Mouse (Mus musculus) embryo, embryonic 10 days (tissue): Measurements from ENCODE around the gene Atp8b5.

Experiments used
- DNase-seq: peaks from one replicate; pipeline ENCODE4 v3.0.0-alpha.2; 2015; ENCODE audit warnings: low spot score

The Atp8b5 gene

GRCm38 (mm10) chr4:43383246-43384082 lies 116.5 kb downstream of the Atp8b5 start:
- DNase-seq = no peak

- no peak for DNase-seq
Measured at GRCm38 (mm10) chr4:43384083-43384460, 117.1 kb downstream of the Atp8b5 start.

- no peak for DNase-seq
Measured at GRCm38 (mm10) chr4:43384541-43384940, 117.6 kb downstream of the Atp8b5 start.

GRCm38 (mm10) chr4:43386932-43387331 lies 120.0 kb downstream of the Atp8b5 start:
- no peak for DNase-seq

- no peak for DNase-seq
Measured at GRCm38 (mm10) chr4:43389390-43389789, 122.4 kb downstream of the Atp8b5 start.

- no peak for DNase-seq
Measured at GRCm38 (mm10) chr4:43389845-43390440, 123.0 kb downstream of the Atp8b5 start.

- DNase-seq = no peak
Measured at GRCm38 (mm10) chr4:43391521-43392050, 124.6 kb downstream of the Atp8b5 start.

GRCm38 (mm10) chr4:43394345-43394891 lies 127.5 kb downstream of the Atp8b5 start:
- peak; percentile 70 for DNase-seq

- DNase-seq = no peak
Measured at GRCm38 (mm10) chr4:43395147-43395546, 128.2 kb downstream of the Atp8b5 start.

- no peak for DNase-seq
Measured at GRCm38 (mm10) chr4:43395836-43396235, 128.9 kb downstream of the Atp8b5 start.

- no peak for DNase-seq
Measured at GRCm38 (mm10) chr4:43396381-43396780, 129.4 kb downstream of the Atp8b5 start.

GRCm38 (mm10) chr4:43398014-43398413 lies 131.1 kb downstream of the Atp8b5 start:
- no peak for DNase-seq

GRCm38 (mm10) chr4:43398829-43399331 lies 131.9 kb downstream of the Atp8b5 start:
- no peak for DNase-seq

- no peak for DNase-seq
Measured at GRCm38 (mm10) chr4:43399391-43400131, 132.6 kb downstream of the Atp8b5 start.

- peak; percentile 65 for DNase-seq
Measured at GRCm38 (mm10) chr4:43400976-43401375, 134.0 kb downstream of the Atp8b5 start.

- DNase-seq = no peak
Measured at GRCm38 (mm10) chr4:43401486-43401885, 134.5 kb downstream of the Atp8b5 start.

- no peak for DNase-seq
Measured at GRCm38 (mm10) chr4:43402212-43402611, 135.3 kb downstream of the Atp8b5 start.

- no peak for DNase-seq
Measured at GRCm38 (mm10) chr4:43404697-43405096, 137.7 kb downstream of the Atp8b5 start.

- peak; percentile 93 for DNase-seq
Measured at GRCm38 (mm10) chr4:43406162-43406971, 139.4 kb downstream of the Atp8b5 start.

GRCm38 (mm10) chr4:43407071-43407920 lies 140.3 kb downstream of the Atp8b5 start:
- no peak for DNase-seq
